Mouse (Mus musculus) CH12.LX (cell line): ENCODE data around the gene Slc17a4. TPM values are rescaled to one million over a fixed set of nuclear protein-coding genes. Genes with fewer than 3 reads are reported as not detected.
A peak's percentile ranks its signal among the peaks of the same experiment; 100 is the strongest.

Experiments
- DNase-seq: peaks from one replicate; pipeline ENCODE4 v3.0.0-alpha.2; 2013; ENCODE audit errors: extremely low read depth
- H3K27ac ChIP-seq: 2 replicates; pipeline ENCODE4 v1.5.1; 2012; ENCODE audit warnings: low read depth, mild to moderate bottlenecking, control low read depth, moderate library complexity; ENCODE audit not compliant: insufficient read depth
- H3K27me3 ChIP-seq: replicated peaks from 2 replicates; pipeline ENCODE3; 2012; ENCODE audit warnings: inconsistent platforms
- H3K36me3 ChIP-seq, 2 experiments: replicated peaks in 1 of 2; 2 replicates each; pipeline versions ENCODE3 to v1.6.1; 2012; ENCODE audit warnings: inconsistent platforms in 1 of 2, low read length in 1 of 2, mild to moderate bottlenecking in 1 of 2, mixed read lengths in 1 of 2, moderate library complexity in 1 of 2; ENCODE audit not compliant: control insufficient read depth in 1 of 2, insufficient read depth in 1 of 2
- H3K4me1 ChIP-seq, 2 experiments: 2 replicates each; pipeline ENCODE4 v1.6.1; 2012; ENCODE audit warnings: inconsistent platforms in 1 of 2, moderate library complexity in 1 of 2; ENCODE audit not compliant: insufficient read depth in 2 of 2, control insufficient read depth in 1 of 2
- H3K4me2 ChIP-seq: 2 replicates; pipeline ENCODE4 v1.6.1; 2012; ENCODE audit warnings: low read depth, mild to moderate bottlenecking, control low read depth; ENCODE audit not compliant: poor library complexity, insufficient read depth, severe bottlenecking
- H3K4me3 ChIP-seq, 3 experiments: fragments of 150-350 bp in 1 of 3; sonication (generic) in 1 of 3; replicated peaks in 1 of 3; 2 replicates each; pipeline versions ENCODE3 to v1.5.1; 2011 to 2012; ENCODE audit warnings: low read depth in 2 of 3, low read length in 2 of 3, mild to moderate bottlenecking in 2 of 3, moderate library complexity in 2 of 3, control low read depth in 1 of 3, improper control_type of control experiment in 1 of 3, inconsistent platforms in 1 of 3, mixed read lengths in 1 of 3; ENCODE audit not compliant: poor library complexity in 1 of 3
- H3K79me2 ChIP-seq: replicated peaks from 2 replicates; pipeline ENCODE4 v1.6.1; 2012; ENCODE audit warnings: mild to moderate bottlenecking, moderate library complexity; ENCODE audit not compliant: control insufficient read depth, poor library complexity, insufficient read depth, severe bottlenecking; ENCODE audit errors: extremely low read depth
- H3K9ac ChIP-seq: 2 replicates; pipeline ENCODE4 v1.6.1; 2012; ENCODE audit warnings: low read depth, mild to moderate bottlenecking, control low read depth, moderate library complexity; ENCODE audit not compliant: insufficient read depth
- H3K9me3 ChIP-seq: replicated peaks from 2 replicates; pipeline ENCODE3; 2012; ENCODE audit warnings: low read length, inconsistent platforms, mixed read lengths
- BHLHE40 ChIP-seq: IDR thresholded peaks from 2 replicates; pipeline ENCODE4 v1.6.1; 2011; ENCODE audit warnings: mild to moderate bottlenecking, low read depth, low read length, improper control_type of control experiment
- ELF1 ChIP-seq: IDR thresholded peaks from 2 replicates; pipeline ENCODE4 v1.6.1; 2014; ENCODE audit warnings: low read depth, mild to moderate bottlenecking, inconsistent platforms, low read length, improper control_type of control experiment
- EP300 ChIP-seq: IDR thresholded peaks from 2 replicates; pipeline ENCODE4 v1.6.1; 2011; ENCODE audit warnings: low read length, improper control_type of control experiment
- GABPA ChIP-seq: IDR thresholded peaks from 2 replicates; pipeline ENCODE4 v1.6.1; 2012; ENCODE audit warnings: low read depth, low read length, improper control_type of control experiment, inconsistent platforms; ENCODE audit not compliant: insufficient replicate concordance
- HCFC1 ChIP-seq: IDR thresholded peaks from 2 replicates; pipeline ENCODE4 v1.6.1; 2012; ENCODE audit warnings: low read depth, mild to moderate bottlenecking, inconsistent platforms, low read length, improper control_type of control experiment
- IRF4 ChIP-seq: IDR thresholded peaks from 2 replicates; pipeline ENCODE4 v1.6.1; 2014; ENCODE audit warnings: low read depth, mild to moderate bottlenecking, inconsistent platforms, low read length, improper control_type of control experiment
- MYC ChIP-seq: IDR thresholded peaks from 2 replicates; pipeline ENCODE4 v1.6.1; 2011; ENCODE audit warnings: low read depth, mild to moderate bottlenecking, improper control_type of control experiment, low read length
- NRF1 ChIP-seq: IDR thresholded peaks from 2 replicates; pipeline ENCODE4 v1.6.1; 2014; ENCODE audit warnings: low read depth, mild to moderate bottlenecking, inconsistent platforms, low read length, improper control_type of control experiment, moderate library complexity
- POLR2A ChIP-seq: IDR thresholded peaks from 2 replicates; pipeline ENCODE4 v1.6.1; 2011; ENCODE audit warnings: low read depth, mild to moderate bottlenecking, improper control_type of control experiment, low read length
- POLR2AphosphoS2 ChIP-seq: IDR thresholded peaks from 2 replicates; pipeline ENCODE4 v1.6.1; 2011; ENCODE audit warnings: low read depth, low read length, improper control_type of control experiment
- SIN3A ChIP-seq: IDR thresholded peaks from 2 replicates; pipeline ENCODE4 v1.6.1; 2012; ENCODE audit warnings: low read length, improper control_type of control experiment, inconsistent platforms
- TBP ChIP-seq: conservative IDR thresholded peaks from 2 replicates; pipeline ENCODE4 v1.6.1; 2011; ENCODE audit warnings: low read depth, low read length, improper control_type of control experiment
- TCF12 ChIP-seq: IDR thresholded peaks from 2 replicates; pipeline ENCODE4 v1.6.1; 2014; ENCODE audit warnings: low read depth, mild to moderate bottlenecking, inconsistent platforms, low read length, improper control_type of control experiment
- USF2 ChIP-seq: conservative IDR thresholded peaks from 2 replicates; pipeline ENCODE4 v1.6.1; 2011; ENCODE audit warnings: low read depth, low read length, improper control_type of control experiment
- dilution Hi-C: fragments of 300-500 bp; cut with MboI; formaldehyde crosslinking; loops from 2 replicates; pipeline ENCODE4 v1.14.3; 2020; ENCODE audit warnings: low sequenced_read_pairs; ENCODE audit not compliant: extremely low pct_unique_long_range_greater_than_20kb, extremely low pct_ligation_motif_present
- in situ Hi-C: fragments of 300-500 bp; cut with MboI; formaldehyde crosslinking; loops from 3 replicates; pipeline ENCODE4 v1.14.3; 2019; ENCODE audit warnings: low sequenced_read_pairs, low pct_ligation_motif_present, low pct_unique_long_range_greater_than_20kb, mixed read lengths
- polyA plus RNA-seq: library from polyadenylated mRNA; unstranded; fragments of >175 nt; gene quantifications from 2 replicates; pipeline ENCODE4 v1.2.1, GENCODE M21; 2012; ENCODE audit warnings: low read depth; ENCODE audit not compliant: insufficient read length
- total RNA-seq, 2 experiments: library from RNA; depleted of rRNA; stranded (reverse); fragments of 300-350 nt in 1 of 2; fragments of >200 nt in 1 of 2; gene quantifications; 2 replicates each; pipeline ENCODE4 v1.2.3; 2012 to 2014

The Slc17a4 gene
- total and polyA plus RNA-seq, 3 experiments: 0.08 to 0.37 (median 0.35) TPM

DNA sequence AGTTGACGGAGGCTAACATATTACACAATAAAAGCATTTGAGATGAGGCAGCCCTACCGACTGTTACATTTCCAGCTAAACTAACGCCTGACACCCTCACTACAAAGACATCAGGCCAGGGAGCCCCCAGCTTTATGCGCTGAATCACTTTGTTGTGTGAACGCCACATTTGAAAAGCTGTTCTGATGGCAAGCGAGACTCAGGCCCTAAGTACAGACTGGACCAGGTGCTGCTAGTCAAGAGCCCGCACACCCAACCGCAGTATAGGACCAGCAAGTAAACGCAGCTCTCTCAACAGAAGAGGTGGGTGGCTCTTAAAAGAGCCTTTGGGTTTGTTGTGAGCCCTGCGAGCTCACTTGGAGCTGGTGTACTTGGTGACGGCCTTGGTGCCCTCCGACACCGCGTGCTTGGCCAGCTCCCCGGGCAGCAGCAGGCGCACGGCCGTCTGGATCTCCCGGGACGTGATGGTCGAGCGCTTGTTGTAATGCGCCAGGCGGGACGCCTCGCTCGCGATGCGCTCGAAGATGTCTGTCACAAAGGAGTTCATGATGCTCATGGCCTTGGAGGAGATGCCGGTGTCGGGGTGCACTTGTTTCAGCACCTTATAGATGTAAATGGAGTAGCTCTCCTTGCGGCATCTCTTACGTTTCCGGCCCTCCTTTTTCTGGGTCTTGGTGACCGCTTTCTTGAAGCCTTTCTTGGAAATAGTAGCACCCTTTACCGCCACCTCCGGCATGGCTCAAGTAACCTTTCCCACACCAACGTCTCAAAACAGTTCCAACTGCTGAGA, 18.8 kb upstream of the Slc17a4 start, which contains the start of gene Hist1h2ba:
TSS of gene Hist1h2ba (minus strand) at position 736 of the 790 bp plus-strand sequence.
- DNase-seq: no peak
- H3K79me2 ChIP-seq: no peaks in the 10 kb centered on the region
- in situ Hi-C loops: no loop called here
- no peaks in the 10 kb centered on the region for H3K27me3 ChIP-seq
- no peak within 1 kb of the TSS for H3K4me2 ChIP-seq
- no peaks in the 10 kb centered on the region for H3K9me3 ChIP-seq
- no peak within 1 kb of the TSS for H3K27ac ChIP-seq
- no peak within 1 kb of the TSS for H3K9ac ChIP-seq
- no peaks in the 10 kb centered on the region for H3K36me3 ChIP-seq
- TF ChIP-seq MYC: no peak
- TF ChIP-seq, all 38 proteins: peak for 0
- dilution Hi-C loops: no loop called here
- no peak within 1 kb of the TSS for H3K4me3 ChIP-seq
- peaks cover 0 to 11% of the 10 kb centered on the region in 2 experiments; a peak in 3 of 4 replicates for H3K4me1 ChIP-seq

DNA sequence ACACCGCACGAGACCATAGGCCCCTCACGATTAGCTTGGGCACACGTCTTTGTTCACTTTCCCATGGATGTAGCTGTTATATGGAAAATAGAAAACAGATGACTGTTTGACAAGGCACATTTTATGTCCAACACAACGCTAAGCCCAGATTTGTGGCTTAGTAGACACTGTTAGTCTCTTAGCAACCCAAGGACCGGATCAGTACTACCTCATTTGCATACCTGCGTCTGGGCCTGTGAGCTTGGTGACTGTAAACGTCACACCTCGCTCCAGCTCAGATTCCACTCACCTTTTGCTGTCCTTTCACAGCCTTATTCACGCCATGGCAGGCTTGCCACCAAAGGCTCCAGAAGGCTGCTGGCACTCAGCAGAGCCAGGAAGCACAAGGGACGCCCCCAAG, 16.1 kb upstream of the Slc17a4 start:
- no peaks in the 10 kb centered on the region for H3K79me2 ChIP-seq
- H3K9me3 ChIP-seq: no peaks in the 10 kb centered on the region
- no peaks in the 10 kb centered on the region for H3K27me3 ChIP-seq
- H3K9ac ChIP-seq: peak overlapping the region; percentile 1; the same call in 1 of the 2 replicates
- peak; percentile 37 for DNase-seq
- TF ChIP-seq NRF1 (no peak), HCFC1 (no peak), ELF1 (no peak), EP300 (no peak), POLR2AphosphoS2 (no peak), POLR2A (no peak), BHLHE40 (peak; percentile 74), GABPA (no peak), TBP (no peak), TCF12 (no peak), SIN3A (0 out of 2 replicates have a peak, but pooled peaks have one; percentile 21), IRF4 (0 out of 2 replicates have a peak, but pooled peaks have one; percentile 3), USF2 (no peak)
- in situ Hi-C loops (no loop called here), dilution Hi-C loops (no loop called here)
- peaks cover 0 to 11% of the 10 kb centered on the region in 2 experiments; a peak in 3 of 4 replicates for H3K4me1 ChIP-seq
- H3K36me3 ChIP-seq: no peaks in the 10 kb centered on the region
- peak overlapping the region; percentile 90 for H3K4me2 ChIP-seq
- H3K27ac ChIP-seq: no peak overlapping the region
- peak overlapping the region in 1 of 3 experiments; percentile 27 for H3K4me3 ChIP-seq
